Mouse (Mus musculus): ENCODE measurements around the gene Rapgef4.

GRCm38 (mm10) chr2:72044191-72044590, 63.2 kb downstream of the Rapgef4 start:
- TF ChIP-seq POLR2A (IDR thresholded peaks at IDR 0.05; ENCODE audit: borderline replicate concordance, extremely low read depth, low read depth, low read length) (no peak), CTCF (IDR thresholded peaks at IDR 0.05; ENCODE audit: insufficient read depth, low read length) (0 out of 2 replicates have a peak, but pooled peaks have one; percentile 19)
